Mouse (Mus musculus) testis, adult 2 months (tissue): ENCODE results near the gene Scrg1. TPM values are rescaled to one million over a fixed set of nuclear protein-coding genes. Genes with fewer than 3 reads are reported as not detected.
"Not testable (repeated sequence)": the region's sequence is repeated elsewhere in the genome, so short reads cannot be mapped to it uniquely, and the experiment has no call there.

Experiments used
- H3K27ac ChIP-seq: fragments of 200-500 bp; 2 replicates; pipeline ENCODE4 v1.5.1; 2012; ENCODE audit warnings: low read depth, low read length; ENCODE audit not compliant: control insufficient read depth, insufficient read depth
- H3K27me3 ChIP-seq: fragments of 200-500 bp; 2 replicates; pipeline ENCODE4 v1.6.1; 2012; ENCODE audit warnings: mild to moderate bottlenecking, low read length, moderate library complexity; ENCODE audit not compliant: control insufficient read depth, insufficient read depth
- H3K36me3 ChIP-seq: fragments of 200-500 bp; 2 replicates; pipeline ENCODE4 v1.6.1; 2012; ENCODE audit warnings: mild to moderate bottlenecking, low read length; ENCODE audit not compliant: control insufficient read depth, insufficient read depth
- H3K4me1 ChIP-seq: fragments of 200-500 bp; 2 replicates; pipeline ENCODE4 v1.6.1; 2012; ENCODE audit warnings: low read length; ENCODE audit not compliant: control insufficient read depth, insufficient read depth
- H3K4me3 ChIP-seq: fragments of 200-500 bp; 2 replicates; pipeline ENCODE4 v1.5.1; 2012; ENCODE audit warnings: low read depth, mild to moderate bottlenecking, low read length, moderate library complexity, mixed read lengths; ENCODE audit not compliant: control insufficient read depth
- CTCF ChIP-seq: fragments of 200-500 bp; IDR thresholded peaks from 2 replicates; pipeline ENCODE4 v1.5.1; 2012; ENCODE audit warnings: low read depth, mild to moderate bottlenecking, inconsistent platforms, low read length, moderate library complexity; ENCODE audit not compliant: control insufficient read depth, insufficient read depth, insufficient replicate concordance
- POLR2A ChIP-seq: fragments of 200-500 bp; IDR thresholded peaks from 2 replicates; pipeline ENCODE4 v1.6.1; 2012; ENCODE audit warnings: low read depth, mild to moderate bottlenecking, inconsistent platforms, low read length, moderate library complexity; ENCODE audit not compliant: control insufficient read depth
- polyA plus RNA-seq: library from polyadenylated mRNA; depleted of rRNA; stranded (reverse); fragments of >200 nt; gene quantifications from 2 replicates; pipeline ENCODE4 v1.2.3, GENCODE M21; 2012

Scrg1 gene
- polyA plus RNA-seq, 1 experiment = not detected

DNA sequence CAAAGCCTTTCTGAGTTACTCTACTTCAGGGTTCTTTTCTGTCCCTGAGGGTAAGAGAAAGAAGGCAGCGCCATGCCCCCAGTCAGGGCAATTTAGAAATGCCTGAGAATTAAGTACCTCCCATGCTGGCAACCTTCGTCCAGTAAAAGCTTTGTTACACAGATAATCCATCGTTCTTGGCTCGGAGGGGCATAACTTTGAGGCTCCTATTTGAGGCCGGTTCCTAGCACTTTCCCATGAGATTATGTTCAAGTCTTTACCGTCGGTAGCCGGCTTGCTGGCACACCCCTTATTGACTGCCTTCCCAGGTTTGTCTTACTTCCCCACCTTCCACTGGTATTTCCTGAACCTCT lies 42.7 kb downstream of the Scrg1 start:
- Histone ChIP-seq H3K27me3 (no peaks in the 10 kb centered on the region), H3K27ac (no peak overlapping the region), H3K4me3 (no peak overlapping the region), H3K4me1 (peaks cover 2% of the 10 kb centered on the region; the same call in 1 of the 2 replicates), H3K36me3 (no peaks in the 10 kb centered on the region)
- no peak for TF ChIP-seq POLR2A
- no peak for TF ChIP-seq CTCF

DNA sequence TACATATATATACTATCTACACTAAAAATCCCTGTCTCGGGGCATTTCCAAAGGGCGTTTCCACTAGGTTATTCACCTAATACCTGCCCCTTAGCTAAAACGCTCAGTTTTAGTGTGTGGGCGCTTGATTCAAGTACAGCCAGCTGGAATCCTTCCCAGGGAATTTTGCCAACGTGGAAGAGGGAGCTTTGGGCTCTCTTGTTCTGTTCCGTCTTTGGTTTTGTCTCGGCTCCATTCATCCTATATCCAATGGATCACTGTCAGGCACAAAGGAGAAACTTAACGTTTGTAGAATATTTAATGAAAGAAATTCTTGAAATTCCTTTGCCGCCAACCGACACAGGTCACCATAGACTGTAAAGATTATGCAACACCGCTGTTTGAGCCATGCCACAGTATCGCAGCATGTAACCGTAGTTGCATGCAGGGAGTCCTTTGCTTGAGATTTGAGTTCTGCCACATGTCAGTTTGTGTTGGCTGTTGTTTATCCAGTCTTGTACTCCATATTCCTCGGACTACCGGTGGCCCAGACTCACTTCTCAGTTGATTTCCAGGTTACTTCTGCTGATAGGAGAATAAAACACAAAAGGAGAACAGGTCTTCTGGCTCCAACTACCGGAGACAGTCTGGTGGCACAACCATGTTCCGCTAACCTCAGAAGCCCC lies 43.3 kb downstream of the Scrg1 start:
- Histone ChIP-seq H3K27me3 (no peaks in the 10 kb centered on the region), H3K27ac (no peak overlapping the region), H3K36me3 (no peaks in the 10 kb centered on the region), H3K4me3 (no peak overlapping the region), H3K4me1 (peaks cover 4% of the 10 kb centered on the region)
- TF ChIP-seq POLR2A (no peak), CTCF (no peak)

DNA sequence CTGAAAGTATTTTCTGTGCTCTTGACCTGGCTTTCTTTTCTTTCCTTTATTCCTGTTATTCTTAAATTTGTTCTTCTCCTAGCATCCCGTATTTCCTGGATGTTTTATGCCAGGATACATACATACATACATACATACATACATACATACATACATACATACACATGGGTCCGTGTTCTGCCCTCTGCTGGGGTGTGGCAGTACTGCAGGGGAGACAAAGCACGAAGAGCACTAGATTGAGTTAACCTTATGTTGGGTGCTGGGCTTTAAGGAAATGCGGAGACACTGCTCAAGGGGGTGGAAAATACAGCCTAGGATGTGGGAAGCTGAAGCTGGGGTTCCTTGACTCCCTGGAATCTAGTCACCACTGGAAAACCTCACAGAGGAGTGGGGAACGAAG lies 47.9 kb downstream of the Scrg1 start:
- Histone ChIP-seq H3K36me3 (no peaks in the 10 kb centered on the region), H3K4me1 (peaks cover 5% of the 10 kb centered on the region), H3K4me3 (no peak overlapping the region), H3K27me3 (no peaks in the 10 kb centered on the region), H3K27ac (no peak overlapping the region)
- TF ChIP-seq CTCF = peak; percentile 79; the same call in 1 of the 2 replicates
- TF ChIP-seq POLR2A = no peak

DNA sequence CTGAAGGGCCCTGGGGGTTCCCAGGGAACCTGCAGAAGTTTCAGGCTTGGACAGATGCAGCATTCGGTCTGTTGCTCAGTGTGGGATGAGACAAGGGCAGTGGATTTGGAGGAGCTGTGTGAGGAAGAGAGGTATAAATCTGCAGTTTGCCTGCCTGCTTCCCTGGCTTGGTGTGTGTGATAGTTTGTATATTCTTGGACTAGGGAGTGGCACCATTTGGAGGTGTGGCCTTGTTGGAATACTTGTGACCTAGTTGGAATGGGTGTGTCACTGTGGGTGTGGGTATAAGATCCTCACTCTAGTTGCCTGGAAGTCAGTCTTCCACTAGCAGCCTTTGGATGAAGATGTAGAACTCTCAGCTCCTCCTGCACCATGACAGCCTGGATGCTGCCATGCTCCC lies 49.8 kb downstream of the Scrg1 start:
- not testable (repeated sequence) for H3K27me3 ChIP-seq, H3K4me3 ChIP-seq, H3K4me1 ChIP-seq, H3K36me3 ChIP-seq, H3K27ac ChIP-seq

DNA sequence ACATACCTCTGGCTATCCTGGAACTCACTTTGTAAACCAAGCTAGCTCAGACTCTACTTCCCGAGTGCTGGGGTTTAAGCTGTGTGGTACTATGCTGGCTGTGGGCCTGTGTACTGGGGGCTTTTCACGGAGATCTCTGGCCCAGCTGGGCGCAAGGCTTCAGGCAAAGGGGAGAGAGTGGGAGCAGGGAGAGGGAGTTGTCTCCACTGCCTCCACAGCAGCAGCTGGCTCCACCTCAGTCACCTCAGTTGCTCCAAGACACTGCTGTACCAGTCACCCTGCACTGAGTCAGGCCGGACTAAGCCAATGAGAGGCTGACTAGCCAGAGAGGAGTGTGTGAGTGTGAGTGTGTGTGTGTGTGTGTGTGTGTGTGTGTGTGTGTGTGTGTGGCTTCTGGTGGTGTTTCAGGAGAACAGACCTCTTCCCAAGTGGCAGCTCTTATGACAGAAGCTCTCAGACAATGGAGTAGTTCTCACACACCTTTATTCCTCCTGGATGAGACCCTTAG lies 51.9 kb downstream of the Scrg1 start:
- Histone ChIP-seq H3K4me3 (no peak overlapping the region), H3K36me3 (no peaks in the 10 kb centered on the region), H3K4me1 (peaks cover 3% of the 10 kb centered on the region), H3K27ac (no peak overlapping the region), H3K27me3 (no peaks in the 10 kb centered on the region)
- TF ChIP-seq CTCF = no peak
- TF ChIP-seq POLR2A = no peak

DNA sequence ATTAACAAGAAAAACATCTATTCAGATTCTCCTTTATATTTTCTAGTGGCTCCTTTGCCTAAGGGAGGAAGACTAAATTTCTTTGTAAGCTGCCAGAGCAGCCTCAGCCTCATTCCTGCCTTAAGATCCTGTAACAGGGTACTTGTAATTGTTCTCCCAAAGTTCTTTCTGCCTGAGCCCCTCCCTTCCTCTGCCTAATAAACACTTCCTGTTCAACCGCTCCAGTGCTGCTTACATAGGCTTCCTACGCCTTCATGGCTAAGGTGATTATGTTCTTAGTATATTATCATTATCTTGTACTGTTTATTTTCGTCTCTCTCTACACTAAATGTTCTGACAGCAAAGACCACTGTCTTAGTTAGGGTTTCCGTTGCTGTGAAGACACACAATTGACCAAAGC lies 52.9 kb downstream of the Scrg1 start:
- Histone ChIP-seq H3K27ac (no peak overlapping the region), H3K4me3 (no peak overlapping the region), H3K36me3 (no peaks in the 10 kb centered on the region), H3K27me3 (no peaks in the 10 kb centered on the region), H3K4me1 (peaks cover 3% of the 10 kb centered on the region)
- TF ChIP-seq CTCF (no peak), POLR2A (no peak)

DNA sequence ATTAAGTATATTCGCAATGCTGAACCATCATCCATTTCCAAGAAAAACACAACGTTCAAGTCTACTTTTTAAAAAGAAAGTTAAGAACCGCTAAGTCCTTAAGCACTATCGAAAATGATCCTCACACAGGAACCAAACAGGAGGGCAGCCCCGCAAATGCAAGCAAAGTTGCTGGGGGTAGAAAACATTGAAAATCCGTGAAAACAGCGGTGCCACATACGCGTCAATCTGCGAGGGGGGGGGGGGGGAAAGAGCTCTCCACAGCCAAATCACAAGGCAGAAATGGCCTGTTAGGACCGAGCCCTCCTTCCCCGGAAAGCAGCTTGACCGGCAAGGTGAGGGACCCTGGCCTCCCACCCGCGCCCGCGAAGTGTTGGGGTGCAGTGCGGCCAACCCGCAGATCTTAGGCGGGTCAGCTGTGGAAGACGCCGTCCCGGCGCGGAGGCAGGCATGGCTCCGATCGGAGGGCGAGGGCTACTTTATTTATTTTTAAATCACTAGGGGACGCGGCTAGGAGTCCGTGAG lies 55.1 kb downstream of the Scrg1 start:
- Histone ChIP-seq H3K27ac (peak overlapping the region; percentile 97), H3K4me1 (no peaks in the 10 kb centered on the region), H3K36me3 (no peaks in the 10 kb centered on the region), H3K4me3 (peak overlapping the region; percentile 98), H3K27me3 (no peaks in the 10 kb centered on the region)
- TF ChIP-seq POLR2A (no peak; the same call in 1 of the 2 replicates), CTCF (no peak)
